Mouse (Mus musculus): Measurements from ENCODE around the gene Ppil1. TPM values are rescaled to one million over a fixed set of nuclear protein-coding genes. Genes with fewer than 3 reads are reported as not detected.

The Ppil1 gene
- 129 and 132 TPM in 2 replicates for polyA plus RNA-seq (2015; fragmentation: Nextera tagmentation; extraction: Ambion mirVana)

DNA sequence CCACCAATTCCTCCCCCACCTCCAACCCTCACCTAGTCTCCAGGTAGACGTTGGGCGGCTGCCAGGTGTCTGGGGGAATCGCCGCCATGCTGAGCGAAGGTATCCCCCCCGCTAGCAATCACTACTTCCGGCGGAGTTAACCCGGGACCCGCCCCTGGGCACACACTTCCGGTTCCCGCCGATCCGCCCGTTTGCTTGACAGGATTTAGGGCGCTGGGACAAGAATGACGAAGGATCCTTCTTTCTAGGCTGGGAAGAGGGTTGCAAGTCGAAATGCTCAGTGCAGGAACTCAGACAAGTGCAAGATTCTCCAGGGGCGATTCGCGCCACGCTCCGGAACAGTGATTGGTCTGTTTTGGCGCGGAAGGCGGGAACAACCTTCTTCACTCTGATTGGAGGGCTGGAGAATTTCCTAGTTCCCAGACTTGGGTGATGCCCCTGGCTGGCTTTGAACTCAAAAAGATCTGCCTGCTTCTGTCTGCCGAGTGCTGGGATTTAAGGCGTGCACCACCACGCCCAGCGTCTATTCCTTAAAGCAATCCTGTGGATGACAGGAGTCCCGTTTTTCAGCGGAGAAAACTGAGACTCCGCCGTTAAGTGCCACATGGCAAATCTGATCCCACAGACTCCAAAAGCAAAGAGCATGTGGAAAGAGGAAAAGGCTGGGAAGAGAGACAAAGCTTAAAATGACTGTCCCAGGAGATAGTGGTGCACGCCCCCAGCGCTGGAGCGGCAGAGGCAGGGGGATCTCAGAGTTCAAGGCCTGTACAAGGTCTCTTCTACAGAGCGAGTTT, at the start of gene Ppil1:
TSS of gene Ppil1 (minus strand) at position 347 of the 794 bp plus-strand sequence.
- ATAC-seq (ENCODE audit: insufficient number of reproducible peaks, low FRiP score, low TSS enrichment, low read depth) = peak; percentile 64

DNA sequence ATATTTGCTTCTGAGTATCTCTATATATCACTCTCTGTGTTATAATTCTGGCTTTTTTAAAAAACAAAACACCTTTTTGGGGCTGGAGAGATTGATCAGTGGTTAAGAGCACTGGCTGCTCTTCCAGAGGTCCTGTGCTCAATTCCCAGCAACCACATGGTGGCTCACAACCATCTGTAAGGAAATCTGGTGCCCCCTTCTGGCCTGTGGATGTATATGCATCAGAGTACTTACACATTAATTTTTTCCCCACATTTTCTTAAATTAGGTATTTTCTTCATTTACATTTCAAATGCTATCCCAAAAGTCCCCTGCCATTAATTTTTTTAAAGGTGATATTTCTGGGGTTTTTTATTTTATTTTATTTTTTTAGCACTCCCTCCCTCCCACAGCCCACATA, 49.3 kb upstream of the Ppil1 start:
- no peak for ATAC-seq (ENCODE audit: insufficient number of reproducible peaks, low FRiP score, low TSS enrichment, low read depth)
- Histone ChIP-seq H3K9me3 (replicated peaks) (no peaks in the 10 kb centered on the region), H3K27ac (replicated peaks) (no peak overlapping the region), H3K4me2 (replicated peaks) (no peak overlapping the region), H3K36me3 (no peaks in the 10 kb centered on the region), H3K27me3 (no peaks in the 10 kb centered on the region), H3K4me1 (peaks cover 12% of the 10 kb centered on the region), H3K4me3 (replicated peaks) (no peak overlapping the region), H3K9ac (no peak overlapping the region)

More for the DNA sequence above, at the start of gene Ppil1:
- Histone ChIP-seq H3K4me3 (replicated peaks) (peak within 1 kb of the TSS; percentile 86), H3K27ac (replicated peaks) (peak within 1 kb of the TSS; percentile 100), H3K4me1 (peaks cover 42% of the 10 kb centered on the region), H3K4me2 (replicated peaks) (peak within 1 kb of the TSS; percentile 63), H3K36me3 (peaks cover 18% of the 10 kb centered on the region; the same call in 1 of the 2 replicates), H3K9me3 (replicated peaks) (no peaks in the 10 kb centered on the region), H3K9ac (peak within 1 kb of the TSS; percentile 83), H3K27me3 (no peaks in the 10 kb centered on the region)
- 6% methylated on average over 38 of the region's 38 CpGs for WGBS

DNA sequence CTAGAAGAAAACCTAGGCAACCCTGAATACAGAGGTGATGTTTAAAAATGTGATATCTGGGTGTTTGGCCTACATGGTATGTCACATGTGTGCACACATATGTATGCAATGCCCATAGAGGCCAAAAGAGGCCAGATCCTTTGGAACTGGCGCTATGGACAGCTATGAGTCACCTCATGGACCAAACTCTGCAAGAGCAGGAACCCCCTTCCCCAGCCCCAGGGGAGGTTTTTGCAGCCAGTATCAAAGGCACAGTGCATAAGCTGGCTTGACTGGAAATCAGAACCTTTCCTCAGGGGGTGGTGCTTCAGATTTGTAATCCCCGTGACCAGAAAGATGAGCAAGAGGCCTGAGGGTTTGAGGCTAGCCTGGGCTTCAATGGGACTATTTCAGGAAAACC, 48.1 kb upstream of the Ppil1 start:
- Histone ChIP-seq H3K4me3 (replicated peaks) (no peak overlapping the region), H3K9ac (no peak overlapping the region), H3K9me3 (replicated peaks) (no peaks in the 10 kb centered on the region), H3K4me2 (replicated peaks) (no peak overlapping the region), H3K27me3 (no peaks in the 10 kb centered on the region), H3K36me3 (no peaks in the 10 kb centered on the region), H3K27ac (replicated peaks) (no peak overlapping the region), H3K4me1 (peaks cover 12% of the 10 kb centered on the region)
- whole genome bisulfite sequencing = 75% methylated on average over 2 of the region's 2 CpGs
- no peak for ATAC-seq (ENCODE audit: insufficient number of reproducible peaks, low FRiP score, low TSS enrichment, low read depth)

DNA sequence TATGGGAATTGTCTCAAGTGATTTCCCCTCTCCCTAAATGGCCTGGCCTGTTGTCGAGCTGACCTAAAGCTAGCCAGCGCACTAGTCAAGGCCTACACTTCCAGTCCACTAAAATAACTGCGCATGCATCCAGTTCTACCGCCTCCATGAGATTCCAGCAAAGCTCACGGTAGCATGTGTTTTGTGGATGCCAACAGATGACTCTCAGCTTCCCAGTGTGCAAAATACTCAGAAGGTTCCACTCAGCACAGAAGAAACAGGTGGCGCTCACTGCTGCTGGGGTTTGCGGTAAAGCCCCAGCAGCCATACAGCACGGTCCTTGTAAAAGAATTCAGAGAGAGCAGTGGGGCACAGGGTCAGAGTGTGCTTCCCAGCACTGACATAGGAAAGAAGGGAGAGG, 47.6 kb upstream of the Ppil1 start:
- no peaks in the 10 kb centered on the region for H3K36me3 ChIP-seq
- no peaks in the 10 kb centered on the region for H3K27me3 ChIP-seq
- WGBS = 71% methylated on average over 8 of the region's 8 CpGs
- ATAC-seq (ENCODE audit: insufficient number of reproducible peaks, low FRiP score, low TSS enrichment, low read depth) = no peak
- H3K4me1 ChIP-seq = peaks cover 9% of the 10 kb centered on the region
- H3K9me3 ChIP-seq (replicated peaks) = no peaks in the 10 kb centered on the region
- H3K4me2 ChIP-seq (replicated peaks) = no peak overlapping the region
- H3K27ac ChIP-seq (replicated peaks) = no peak overlapping the region
- no peak overlapping the region for H3K9ac ChIP-seq
- H3K4me3 ChIP-seq (replicated peaks) = no peak overlapping the region

DNA sequence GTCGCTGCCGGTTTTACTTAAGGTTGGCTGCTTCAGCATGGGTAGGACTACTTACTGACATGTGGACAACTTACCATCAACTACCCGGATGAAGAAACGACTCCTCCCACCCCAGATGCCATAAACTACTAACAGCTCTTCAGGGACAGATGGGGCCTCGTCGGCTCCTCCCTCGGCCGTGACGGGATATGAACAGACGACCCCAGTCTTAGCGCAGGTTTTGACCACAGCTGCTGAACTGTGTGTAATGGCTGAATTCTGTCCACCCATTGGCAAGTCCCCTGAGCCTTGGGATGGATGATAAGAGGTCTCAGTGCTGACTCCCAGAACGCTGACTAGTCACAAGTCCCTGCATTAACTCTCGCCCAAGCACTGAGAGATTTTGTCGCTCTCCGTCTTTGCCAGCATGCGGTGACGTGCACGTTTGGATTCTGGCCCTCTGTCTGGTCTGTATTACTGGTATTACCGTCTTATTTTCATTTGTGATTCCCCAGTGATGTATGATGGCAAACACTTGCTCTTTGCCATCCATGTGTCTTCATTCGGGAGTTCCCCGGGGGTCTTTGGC, 46.2 kb upstream of the Ppil1 start:
- no peak for ATAC-seq (ENCODE audit: insufficient number of reproducible peaks, low FRiP score, low TSS enrichment, low read depth)
- peak overlapping the region; percentile 40; the same call in 1 of the 2 replicates for H3K27ac ChIP-seq (replicated peaks)
- H3K9ac ChIP-seq = no peak overlapping the region
- no peak overlapping the region for H3K4me3 ChIP-seq (replicated peaks)
- no peaks in the 10 kb centered on the region for H3K27me3 ChIP-seq
- WGBS = 48% methylated on average over 21 of the region's 21 CpGs
- peaks cover 16% of the 10 kb centered on the region for H3K4me1 ChIP-seq
- no peaks in the 10 kb centered on the region for H3K36me3 ChIP-seq
- H3K4me2 ChIP-seq (replicated peaks) = no peak overlapping the region
- H3K9me3 ChIP-seq (replicated peaks) = no peaks in the 10 kb centered on the region

GRCm38 (mm10) chr17:29305871-29306270, 41.9 kb upstream of the Ppil1 start:
- H3K9me3 ChIP-seq (replicated peaks) = no peaks in the 10 kb centered on the region
- ATAC-seq (ENCODE audit: insufficient number of reproducible peaks, low FRiP score, low TSS enrichment, low read depth) = peak; percentile 13; the same call in 1 of the 2 replicates
- peak overlapping the region; percentile 17 for H3K4me2 ChIP-seq (replicated peaks)
- H3K27ac ChIP-seq (replicated peaks) = peak overlapping the region; percentile 65
- H3K4me1 ChIP-seq = peaks cover 42% of the 10 kb centered on the region
- no peaks in the 10 kb centered on the region for H3K27me3 ChIP-seq
- no peak overlapping the region for H3K9ac ChIP-seq
- 45% methylated on average over 7 of the region's 7 CpGs for WGBS
- no peak overlapping the region for H3K4me3 ChIP-seq (replicated peaks)
- peaks cover 13% of the 10 kb centered on the region for H3K36me3 ChIP-seq

GRCm38 (mm10) chr17:29305058-29305806, 41.2 kb upstream of the Ppil1 start:
- Histone ChIP-seq H3K27me3 (no peaks in the 10 kb centered on the region), H3K9me3 (replicated peaks) (no peaks in the 10 kb centered on the region), H3K9ac (no peak overlapping the region), H3K4me1 (peaks cover 41% of the 10 kb centered on the region), H3K27ac (replicated peaks) (peak overlapping the region; percentile 65), H3K36me3 (peaks cover 18% of the 10 kb centered on the region), H3K4me2 (replicated peaks) (peak overlapping the region; percentile 17), H3K4me3 (replicated peaks) (no peak overlapping the region)
- 11% methylated on average over 15 of the region's 15 CpGs for WGBS
- ATAC-seq (ENCODE audit: insufficient number of reproducible peaks, low FRiP score, low TSS enrichment, low read depth) = peak; percentile 25; the same call in 1 of the 2 replicates

DNA sequence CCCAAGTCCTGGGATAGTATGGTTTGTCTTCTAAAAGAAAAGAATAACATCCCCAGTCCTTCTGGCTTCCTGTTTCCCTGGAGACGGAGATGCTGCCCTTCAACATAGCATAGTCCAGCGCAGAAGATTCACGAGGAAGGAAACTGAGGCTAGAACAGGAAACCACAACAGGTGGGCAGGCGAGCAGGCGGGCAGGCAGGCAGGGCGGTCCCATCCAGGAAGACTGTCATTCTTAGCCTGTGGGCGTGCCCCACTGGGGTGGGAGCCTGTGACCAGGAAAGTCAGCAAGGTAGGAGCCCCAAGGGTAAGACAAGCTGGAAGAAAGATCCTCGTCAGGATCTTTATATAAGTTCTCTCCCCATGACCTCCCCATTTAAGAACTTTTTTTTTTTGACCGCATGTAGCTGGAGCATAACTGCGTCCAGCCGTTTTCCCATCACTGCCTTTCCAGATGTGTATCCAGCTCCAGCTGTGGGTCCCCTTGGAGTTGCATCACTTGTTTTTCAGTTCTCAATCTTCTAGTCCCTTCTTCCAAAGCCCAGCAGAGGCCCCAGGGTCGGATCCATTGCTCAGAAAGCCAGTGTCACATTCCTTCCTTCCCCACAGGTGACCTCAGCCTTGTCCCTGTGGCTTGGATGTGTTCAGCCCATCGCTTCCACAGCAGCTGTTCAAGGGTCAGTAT, 40.5 kb upstream of the Ppil1 start:
- WGBS = 33% methylated on average over 13 of the region's 13 CpGs
- ATAC-seq (ENCODE audit: insufficient number of reproducible peaks, low FRiP score, low TSS enrichment, low read depth) = no peak
- H3K27ac ChIP-seq (replicated peaks) = peak overlapping the region; percentile 65
- no peak overlapping the region for H3K4me2 ChIP-seq (replicated peaks)
- H3K9me3 ChIP-seq (replicated peaks) = no peaks in the 10 kb centered on the region
- H3K4me3 ChIP-seq (replicated peaks) = no peak overlapping the region
- H3K4me1 ChIP-seq = peaks cover 38% of the 10 kb centered on the region
- peaks cover 25% of the 10 kb centered on the region for H3K36me3 ChIP-seq
- H3K9ac ChIP-seq = no peak overlapping the region
- H3K27me3 ChIP-seq = no peaks in the 10 kb centered on the region

DNA sequence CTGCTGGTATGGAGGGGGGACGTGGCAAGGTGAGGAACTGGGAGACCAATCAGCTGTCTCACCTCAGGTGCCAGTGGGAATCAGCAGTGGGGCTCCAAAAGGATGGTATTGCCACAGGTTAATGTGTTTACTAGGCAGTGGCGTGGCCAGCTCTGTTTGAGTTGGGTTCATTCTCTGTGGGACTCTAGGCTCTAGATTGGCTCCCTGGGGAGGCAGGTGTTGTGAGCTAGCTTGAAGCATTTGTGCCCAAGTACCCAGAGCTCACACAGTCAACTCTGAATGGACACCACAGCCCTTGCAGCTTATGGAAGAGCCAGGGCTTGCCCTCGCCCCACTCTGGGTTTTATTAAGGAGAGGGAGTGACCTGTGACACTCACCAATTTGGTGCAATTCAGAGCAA, 39.9 kb upstream of the Ppil1 start:
- no peak overlapping the region for H3K4me3 ChIP-seq (replicated peaks)
- peaks cover 38% of the 10 kb centered on the region for H3K4me1 ChIP-seq
- H3K36me3 ChIP-seq = peaks cover 32% of the 10 kb centered on the region
- H3K4me2 ChIP-seq (replicated peaks) = no peak overlapping the region
- H3K27me3 ChIP-seq = no peaks in the 10 kb centered on the region
- ATAC-seq (ENCODE audit: insufficient number of reproducible peaks, low FRiP score, low TSS enrichment, low read depth) = no peak
- H3K9me3 ChIP-seq (replicated peaks) = no peaks in the 10 kb centered on the region
- WGBS = 71% methylated on average over 3 of the region's 3 CpGs
- H3K27ac ChIP-seq (replicated peaks) = 0 out of 2 replicates have a peak overlapping the region, but pooled peaks have one; percentile 65
- H3K9ac ChIP-seq = no peak overlapping the region

DNA sequence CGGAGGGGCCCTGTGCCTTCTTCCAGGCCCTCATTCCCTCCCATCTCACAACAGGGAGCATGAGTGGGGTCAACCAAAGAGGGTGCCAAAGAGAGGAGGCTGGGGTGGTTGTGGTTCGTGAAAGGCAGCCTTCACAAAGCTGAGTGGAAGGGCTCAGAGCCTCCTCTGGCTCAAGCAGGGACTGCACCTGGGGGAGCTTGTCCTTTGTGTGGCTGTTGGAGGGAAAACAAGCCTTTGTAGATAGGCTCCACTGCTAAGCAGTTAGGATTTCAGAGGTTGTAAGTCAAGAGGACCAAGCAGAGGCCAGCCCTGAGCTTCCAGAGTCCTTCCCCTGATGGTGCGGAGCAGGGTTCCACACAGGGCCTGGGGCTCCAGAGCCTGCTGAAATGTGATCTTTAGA, 39.1 kb upstream of the Ppil1 start:
- no peak overlapping the region for H3K4me2 ChIP-seq (replicated peaks)
- ATAC-seq (ENCODE audit: insufficient number of reproducible peaks, low FRiP score, low TSS enrichment, low read depth) = no peak
- WGBS = 43% methylated on average over 3 of the region's 3 CpGs
- peaks cover 37% of the 10 kb centered on the region for H3K36me3 ChIP-seq
- no peak overlapping the region for H3K9ac ChIP-seq
- H3K27ac ChIP-seq (replicated peaks) = no peak overlapping the region; the same call in 1 of the 2 replicates
- peaks cover 38% of the 10 kb centered on the region for H3K4me1 ChIP-seq
- H3K9me3 ChIP-seq (replicated peaks) = no peaks in the 10 kb centered on the region
- H3K27me3 ChIP-seq = no peaks in the 10 kb centered on the region
- no peak overlapping the region for H3K4me3 ChIP-seq (replicated peaks)

GRCm38 (mm10) chr17:29302149-29302548, 38.2 kb upstream of the Ppil1 start:
- Histone ChIP-seq H3K4me3 (replicated peaks) (no peak overlapping the region), H3K4me1 (peaks cover 41% of the 10 kb centered on the region), H3K4me2 (replicated peaks) (no peak overlapping the region), H3K36me3 (peaks cover 42% of the 10 kb centered on the region), H3K27ac (replicated peaks) (no peak overlapping the region), H3K9ac (no peak overlapping the region), H3K9me3 (replicated peaks) (no peaks in the 10 kb centered on the region), H3K27me3 (no peaks in the 10 kb centered on the region)
- 63% methylated on average over 5 of the region's 5 CpGs for WGBS
- ATAC-seq (ENCODE audit: insufficient number of reproducible peaks, low FRiP score, low TSS enrichment, low read depth) = no peak

All from embryonic facial prominence, embryonic 15.5 days (tissue).